Mouse (Mus musculus): ENCODE data around the gene Wasf1.

Gene Wasf1

GRCm38 (mm10) chr10:40985350-40985749 is 102.1 kb downstream of the Wasf1 start:
- DNase-seq = no peak
